Mouse (Mus musculus) liver, embryonic 14.5 days (tissue): ENCODE results near the gene Dus3l.

Experiments used
- CTCF ChIP-seq: IDR thresholded peaks from 2 replicates; pipeline ENCODE4 v1.5.1; 2016; ENCODE audit warnings: antibody characterized with exemption, low read depth, control low read depth
- EP300 ChIP-seq: IDR thresholded peaks from 2 replicates; pipeline ENCODE4 v1.6.1; 2016; ENCODE audit warnings: antibody characterized with exemption, low read depth

- TF ChIP-seq CTCF, result no peak
- peak; percentile 78 for TF ChIP-seq EP300
These were observed 47.0 kb upstream of the Dus3l start, which contains the start of the genes Ndufa11 and Vmac for GRCm38 (mm10) chr17:56717363-56718058.
